Mouse (Mus musculus) spleen, postnatal 10 days (tissue): ENCODE results near the gene Rnaseh2a.

Experiments used
- DNase-seq, 2 experiments: peaks; one replicate each; pipeline ENCODE4 v3.0.0; 2021 to 2022; ENCODE audit warnings: low spot score in 2 of 2

The Rnaseh2a gene

GRCm38 (mm10) chr8:84967532-84968304, 1.8 kb downstream of the Rnaseh2a start:
- peak; percentile 37 to 41 for DNase-seq

- DNase-seq = peak; percentile 31 to 35
These were observed 3.0 kb downstream of the Rnaseh2a start for GRCm38 (mm10) chr8:84966603-84967002.

- peak; percentile 84 to 94 for DNase-seq
These were observed 3.8 kb downstream of the Rnaseh2a start for GRCm38 (mm10) chr8:84965731-84966291.

- DNase-seq = no peak
These were observed 5.6 kb downstream of the Rnaseh2a start for GRCm38 (mm10) chr8:84963952-84964351.

GRCm38 (mm10) chr8:84959811-84960210, 9.8 kb downstream of the Rnaseh2a start:
- DNase-seq = no peak

- DNase-seq = peak; percentile 76 to 89
These were observed 12.8 kb downstream of the Rnaseh2a start for GRCm38 (mm10) chr8:84956768-84957167.

- DNase-seq = peak in 1 of 2 experiments; percentile 56
These were observed 16.8 kb downstream of the Rnaseh2a start for GRCm38 (mm10) chr8:84952612-84953255.

- no peak for DNase-seq
These were observed 19.8 kb downstream of the Rnaseh2a start for GRCm38 (mm10) chr8:84949753-84950152.

GRCm38 (mm10) chr8:84947241-84947545, 22.4 kb downstream of the Rnaseh2a start:
- peak in 1 of 2 experiments; percentile 65 for DNase-seq

GRCm38 (mm10) chr8:84946528-84947240, 22.9 kb downstream of the Rnaseh2a start, which contains the start of gene Rtbdn:
TSS of gene Rtbdn (plus strand) at chr8:84946991.
- no peak for DNase-seq

- DNase-seq = no peak
These were observed 23.7 kb downstream of the Rnaseh2a start for GRCm38 (mm10) chr8:84945633-84946527.

GRCm38 (mm10) chr8:84945235-84945632, 24.3 kb downstream of the Rnaseh2a start:
- DNase-seq = no peak

GRCm38 (mm10) chr8:84944478-84945160, 24.9 kb downstream of the Rnaseh2a start:
- DNase-seq = peak in 1 of 2 experiments; percentile 75

GRCm38 (mm10) chr8:84943699-84944098, 25.9 kb downstream of the Rnaseh2a start:
- no peak for DNase-seq

GRCm38 (mm10) chr8:84937620-84938485, 31.7 kb downstream of the Rnaseh2a start:
- no peak for DNase-seq

- DNase-seq = peak; percentile 48 to 80
These were observed 32.5 kb downstream of the Rnaseh2a start, which contains the start of gene Mast1 for GRCm38 (mm10) chr8:84936962-84937546. TSS of gene Mast1 (minus strand) at chr8:84937359.

- DNase-seq = no peak
These were observed 33.3 kb downstream of the Rnaseh2a start for GRCm38 (mm10) chr8:84936041-84936961.

- DNase-seq = no peak
These were observed 34.1 kb downstream of the Rnaseh2a start for GRCm38 (mm10) chr8:84935489-84935888.
